Mouse (Mus musculus) heart, embryonic 15.5 days (tissue): ENCODE results near the gene Gas2l1. TPM values are rescaled to one million over a fixed set of nuclear protein-coding genes. Genes with fewer than 3 reads are reported as not detected.

Experiments used
- ATAC-seq: fragments of 200-750 bp; cut with Nextera tagmentation; replicated peaks from 2 replicates; pipeline ENCODE4 v1.8.0; 2017; ENCODE audit warnings: low read depth, moderate TSS enrichment; ENCODE audit not compliant: insufficient number of reproducible peaks, insufficient read depth, low FRiP score
- H3K27ac ChIP-seq: fragments of 300-500 bp; sonication (generic); 2 replicates; pipeline ENCODE4 v1.5.1; 2015; ENCODE audit warnings: mild to moderate bottlenecking, inconsistent platforms
- H3K27me3 ChIP-seq: fragments of 300-500 bp; sonication (generic); 2 replicates; pipeline ENCODE4 v1.6.1; 2015; ENCODE audit warnings: inconsistent platforms
- H3K36me3 ChIP-seq: fragments of 300-500 bp; sonication (generic); 2 replicates; pipeline ENCODE4 v1.6.1; 2015; ENCODE audit warnings: mild to moderate bottlenecking, inconsistent platforms
- H3K4me1 ChIP-seq: fragments of 300-500 bp; sonication (generic); replicated peaks from 2 replicates; pipeline ENCODE4 v1.6.1; 2015; ENCODE audit warnings: inconsistent platforms
- H3K4me2 ChIP-seq: fragments of 300-500 bp; sonication (generic); 2 replicates; pipeline ENCODE4 v1.6.1; 2015; ENCODE audit warnings: inconsistent platforms, mild to moderate bottlenecking, moderate library complexity
- H3K4me3 ChIP-seq: fragments of 300-500 bp; sonication (generic); 2 replicates; pipeline ENCODE4 v1.5.1; 2015; ENCODE audit warnings: mild to moderate bottlenecking, inconsistent platforms
- H3K9ac ChIP-seq: fragments of 300-500 bp; sonication (generic); 2 replicates; pipeline ENCODE4 v1.6.1; 2015; ENCODE audit warnings: mild to moderate bottlenecking, inconsistent platforms
- H3K9me3 ChIP-seq: fragments of 300-500 bp; sonication (generic); replicated peaks from 2 replicates; pipeline ENCODE4 v1.6.1; 2016; ENCODE audit warnings: inconsistent platforms
- WGBS: fragments of 180-500 bp; shearing (Covaris S2); methylation state at CpG from one replicate; pipeline ENCODE4 v1.1.7; 2015; ENCODE audit warnings: mixed read lengths; 5-methylcytosine and 5-hydroxymethylcytosine counted together
- polyA plus RNA-seq: library from polyadenylated mRNA; unstranded; fragments of >200 nt; fragmentation: Nextera tagmentation; extraction: Ambion mirVana; gene quantifications from 2 replicates; pipeline ENCODE4 v1.2.1, GENCODE M21; 2015

The Gas2l1 gene
- polyA plus RNA-seq, 1 experiment from 2014 or later: 19.4 TPM

DNA sequence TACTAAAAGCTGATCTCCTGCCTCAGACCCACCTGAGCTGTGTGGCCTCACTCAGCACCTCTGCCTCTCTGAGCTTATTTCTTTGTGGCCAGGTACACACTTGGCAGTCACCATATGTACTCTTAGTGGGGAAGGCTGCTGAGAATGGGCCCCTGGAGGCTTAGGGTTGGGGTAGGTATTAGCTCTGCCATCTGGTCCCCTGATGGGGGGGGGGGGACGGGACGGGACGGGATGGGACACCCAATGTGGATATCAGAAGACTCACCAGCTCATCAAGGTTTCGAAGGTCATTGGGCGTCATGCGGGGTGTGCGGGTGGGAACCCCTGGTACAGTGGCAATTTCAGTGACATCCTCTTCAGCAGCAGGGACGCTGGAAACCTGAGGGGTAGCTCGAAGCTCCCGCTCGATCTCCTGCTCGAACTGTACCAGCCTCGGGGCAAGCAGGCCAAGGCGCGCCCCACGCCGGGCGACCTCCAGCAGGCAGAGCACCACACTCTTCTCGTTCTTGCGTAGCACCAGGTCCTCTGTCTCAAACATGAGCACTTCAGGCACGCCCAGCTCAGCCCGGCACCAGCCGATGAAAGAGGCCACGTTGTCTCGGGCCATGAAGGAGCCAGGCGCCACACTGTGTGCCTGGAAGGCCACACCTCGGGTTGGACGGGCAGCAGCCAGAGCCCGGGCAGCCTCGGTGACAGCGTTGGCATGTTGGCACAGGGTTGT lies 1.4 kb downstream of the Gas2l1 start:
- Histone ChIP-seq H3K9ac (peak overlapping the region; percentile 74; the same call in 1 of the 2 replicates), H3K4me3 (peak overlapping the region; percentile 69), H3K4me2 (peak overlapping the region; percentile 95), H3K27ac (no peak overlapping the region), H3K4me1 (peaks cover 54% of the 10 kb centered on the region), H3K36me3 (peaks cover 11% of the 10 kb centered on the region), H3K27me3 (peaks cover 47% of the 10 kb centered on the region), H3K9me3 (no peaks in the 10 kb centered on the region)
- no peak for ATAC-seq
- 63% methylated on average over 31 of the region's 31 CpGs for WGBS

DNA sequence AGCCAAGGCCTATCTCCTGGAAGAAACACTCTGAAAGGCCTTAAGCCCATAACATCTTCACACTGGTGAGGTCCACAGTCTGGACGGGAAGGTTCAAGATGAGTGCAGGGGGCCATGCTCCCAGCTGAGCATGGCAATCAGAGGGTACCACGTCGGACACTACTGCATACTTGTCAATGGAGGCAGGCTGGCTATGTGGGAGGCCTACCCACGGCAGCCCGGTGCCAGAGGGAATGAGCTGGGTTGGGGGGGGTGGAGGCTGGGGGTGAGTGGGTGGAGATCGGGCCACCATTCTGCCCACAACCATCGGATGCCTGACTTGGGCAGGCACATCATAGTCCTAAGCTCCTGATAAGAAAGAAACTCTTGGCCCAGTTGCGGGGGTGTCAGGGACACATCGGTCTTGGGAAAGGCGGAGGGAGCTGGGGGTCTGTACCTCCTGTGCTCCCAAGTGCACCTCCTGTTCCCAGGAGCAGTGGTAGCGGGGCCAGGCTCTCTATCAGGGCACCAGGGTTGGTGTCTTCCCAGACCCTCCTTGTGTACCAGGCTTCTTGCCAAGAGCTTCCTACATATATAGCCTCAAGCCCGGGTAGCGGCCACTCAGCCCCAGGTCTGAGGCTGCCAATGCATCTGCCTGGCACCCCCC lies 2.1 kb downstream of the Gas2l1 start:
- H3K9me3 ChIP-seq: no peaks in the 10 kb centered on the region
- peaks cover 3% of the 10 kb centered on the region for H3K36me3 ChIP-seq
- 60% methylated on average over 13 of the region's 13 CpGs for WGBS
- H3K27me3 ChIP-seq: peaks cover 53% of the 10 kb centered on the region
- peaks cover 60% of the 10 kb centered on the region for H3K4me1 ChIP-seq
- ATAC-seq: no peak
- H3K27ac ChIP-seq: no peak overlapping the region
- H3K9ac ChIP-seq: no peak overlapping the region
- H3K4me3 ChIP-seq: 0 out of 2 replicates have a peak overlapping the region, but pooled peaks have one; percentile 45
- peak overlapping the region; percentile 95; the same call in 1 of the 2 replicates for H3K4me2 ChIP-seq

DNA sequence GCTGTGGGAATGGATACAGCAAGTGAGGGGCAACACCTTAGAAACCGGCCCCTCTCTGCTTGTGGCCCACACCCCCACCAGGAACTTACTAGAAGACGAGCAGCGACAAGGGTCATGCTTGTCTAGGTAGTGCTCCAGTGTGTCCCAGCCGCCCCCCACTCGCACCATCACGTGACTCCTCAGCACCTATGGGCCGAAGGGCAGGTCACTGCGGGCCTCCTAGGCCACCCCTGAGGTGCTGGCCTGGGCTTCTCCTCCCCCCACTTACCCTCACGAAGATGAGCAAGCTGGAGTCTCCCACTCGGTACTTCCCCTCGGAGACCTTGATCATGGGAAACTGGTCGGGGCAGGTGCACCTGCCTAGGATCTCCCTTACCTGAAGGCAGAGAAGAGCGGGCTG lies 2.8 kb downstream of the Gas2l1 start:
- 40% methylated on average over 13 of the region's 13 CpGs for WGBS
- no peaks in the 10 kb centered on the region for H3K36me3 ChIP-seq
- no peak overlapping the region for H3K27ac ChIP-seq
- H3K4me2 ChIP-seq: peak overlapping the region; percentile 83
- H3K9me3 ChIP-seq: no peaks in the 10 kb centered on the region
- H3K27me3 ChIP-seq: peaks cover 60% of the 10 kb centered on the region
- H3K9ac ChIP-seq: peak overlapping the region; percentile 32; the same call in 1 of the 2 replicates
- no peak for ATAC-seq
- peak overlapping the region; percentile 45 for H3K4me3 ChIP-seq
- H3K4me1 ChIP-seq: peaks cover 66% of the 10 kb centered on the region

DNA sequence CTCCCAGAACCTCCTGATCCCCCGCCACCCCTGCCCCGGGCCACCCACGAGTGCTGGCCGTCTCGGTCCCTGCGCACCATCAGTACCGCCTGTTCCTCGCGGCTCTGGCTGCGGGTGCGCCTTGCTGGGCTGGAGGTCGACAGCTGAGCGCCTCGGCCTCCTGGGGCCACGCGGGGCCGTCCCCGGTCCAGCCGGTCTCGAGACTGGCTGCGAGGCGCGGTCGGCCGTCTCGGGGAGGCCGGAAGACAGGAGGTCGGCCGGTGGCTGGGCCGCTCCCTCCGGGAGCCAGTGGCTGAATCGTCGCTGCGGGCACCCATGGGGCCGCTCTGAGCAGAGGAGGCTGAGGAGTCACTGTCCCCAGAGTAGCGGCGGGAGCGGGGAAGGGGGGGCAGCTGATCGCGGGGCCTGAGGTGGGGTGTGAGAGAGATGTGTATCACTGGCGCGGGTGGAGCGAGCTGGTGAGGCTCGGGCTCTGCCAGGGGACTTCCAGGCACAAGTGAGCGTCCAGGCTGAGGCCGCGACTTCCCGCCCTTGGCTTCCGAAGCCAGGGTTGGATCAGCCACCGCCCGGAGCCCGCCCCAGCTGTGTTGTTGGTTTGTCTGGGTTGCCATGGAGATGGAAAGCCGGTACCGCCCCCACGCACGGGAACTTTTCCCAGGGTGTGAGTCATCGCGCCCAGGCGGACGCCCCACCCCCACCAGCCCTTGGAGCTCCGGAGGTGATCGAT lies 3.6 kb downstream of the Gas2l1 start:
- Histone ChIP-seq H3K4me2 (peak overlapping the region; percentile 83), H3K4me3 (peak overlapping the region; percentile 45), H3K4me1 (peaks cover 66% of the 10 kb centered on the region), H3K27me3 (peaks cover 67% of the 10 kb centered on the region), H3K9me3 (no peaks in the 10 kb centered on the region), H3K27ac (no peak overlapping the region; the same call in 1 of the 2 replicates), H3K9ac (peak overlapping the region; percentile 32), H3K36me3 (no peaks in the 10 kb centered on the region)
- 3% methylated on average over 62 of the region's 62 CpGs for WGBS
- ATAC-seq: peak; percentile 40

DNA sequence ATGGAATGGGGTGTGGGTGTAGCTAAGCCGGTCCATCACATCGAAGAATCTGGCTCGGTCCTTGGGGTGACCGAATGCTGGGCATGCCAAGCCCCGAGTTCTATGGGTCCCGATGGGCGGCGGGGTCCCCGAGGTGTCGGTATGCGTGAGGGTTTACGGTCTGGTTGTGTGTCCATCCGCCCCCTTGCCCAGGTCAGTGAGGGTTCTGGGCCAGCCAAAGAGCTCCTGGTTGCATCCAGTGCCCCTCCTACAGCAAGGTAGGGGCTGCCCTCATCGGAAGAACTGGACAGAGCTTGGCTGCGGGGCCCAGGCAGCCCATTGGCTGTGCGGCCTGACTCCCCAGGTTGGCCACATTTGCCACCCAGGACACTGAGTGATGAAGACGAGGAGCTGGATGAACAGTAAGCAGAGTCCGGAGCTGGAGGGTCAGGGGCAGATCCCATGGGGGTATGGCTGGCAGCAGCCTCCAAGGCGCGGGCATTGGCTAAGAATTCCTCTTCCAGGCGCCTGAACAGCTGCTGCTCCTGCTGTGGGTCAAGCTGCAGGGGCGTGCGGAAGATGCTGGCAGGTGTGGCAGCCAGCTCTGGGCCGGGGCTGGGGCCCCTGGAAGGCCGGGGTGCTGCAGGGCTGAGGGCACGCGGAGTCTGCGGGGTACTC lies 4.2 kb downstream of the Gas2l1 start:
- peak overlapping the region; percentile 45 for H3K4me3 ChIP-seq
- H3K36me3 ChIP-seq: no peaks in the 10 kb centered on the region
- no peak overlapping the region for H3K27ac ChIP-seq
- peak overlapping the region; percentile 32; the same call in 1 of the 2 replicates for H3K9ac ChIP-seq
- H3K9me3 ChIP-seq: no peaks in the 10 kb centered on the region
- ATAC-seq: no peak
- H3K4me1 ChIP-seq: peaks cover 66% of the 10 kb centered on the region
- peaks cover 74% of the 10 kb centered on the region for H3K27me3 ChIP-seq
- peak overlapping the region; percentile 83 for H3K4me2 ChIP-seq
- WGBS: 61% methylated on average over 28 of the region's 28 CpGs

DNA sequence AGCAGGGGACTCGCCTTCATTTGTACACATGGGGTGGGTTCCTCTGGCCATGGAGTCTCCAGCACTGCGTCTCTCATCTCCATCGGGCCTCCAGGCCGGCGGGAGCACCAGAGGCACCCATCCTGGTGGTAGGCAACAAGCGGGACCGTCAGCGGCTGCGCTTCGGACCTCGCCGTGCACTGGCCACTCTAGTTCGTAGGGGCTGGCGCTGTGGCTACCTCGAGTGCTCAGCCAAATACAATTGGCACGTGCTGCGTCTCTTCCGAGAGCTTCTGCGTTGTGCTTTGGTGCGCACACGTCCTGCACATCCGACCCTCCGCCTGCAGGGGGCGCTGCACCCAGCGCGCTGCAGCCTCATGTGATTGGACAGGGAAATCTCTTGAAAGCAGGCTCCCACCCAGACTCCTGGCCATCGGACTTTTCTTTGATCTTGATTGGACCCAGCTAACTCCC lies 5.4 kb downstream of the Gas2l1 start:
- Histone ChIP-seq H3K27ac (no peak overlapping the region), H3K9ac (no peak overlapping the region), H3K4me3 (peak overlapping the region; percentile 0; the same call in 1 of the 2 replicates), H3K4me1 (peaks cover 63% of the 10 kb centered on the region), H3K9me3 (no peaks in the 10 kb centered on the region), H3K27me3 (peaks cover 80% of the 10 kb centered on the region), H3K4me2 (no peak overlapping the region; the same call in 1 of the 2 replicates), H3K36me3 (no peaks in the 10 kb centered on the region)
- WGBS: 11% methylated on average over 27 of the region's 27 CpGs
- ATAC-seq: no peak

DNA sequence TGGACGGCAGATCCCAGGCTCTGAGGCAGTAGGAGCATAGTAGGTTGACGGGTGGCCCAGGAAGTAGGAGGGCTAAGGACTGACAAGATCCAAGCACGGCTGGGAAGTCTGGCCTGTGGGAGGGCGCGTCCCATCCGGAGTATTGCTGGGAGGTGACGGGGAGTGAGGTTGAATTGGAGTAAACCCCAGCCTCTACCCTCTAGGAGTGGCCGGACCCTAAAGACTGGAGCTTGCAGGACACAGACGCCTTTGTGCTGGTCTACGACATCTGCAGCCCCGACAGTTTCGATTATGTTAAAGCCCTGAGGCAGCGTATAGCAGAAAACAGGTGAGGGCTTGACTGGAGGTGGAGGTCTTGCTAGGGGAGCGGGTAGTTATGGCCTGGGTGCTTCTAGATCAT lies 5.9 kb downstream of the Gas2l1 start:
- Histone ChIP-seq H3K4me3 (peak overlapping the region; percentile 0; the same call in 1 of the 2 replicates), H3K4me1 (peaks cover 58% of the 10 kb centered on the region), H3K27me3 (peaks cover 80% of the 10 kb centered on the region), H3K36me3 (no peaks in the 10 kb centered on the region), H3K27ac (no peak overlapping the region), H3K9me3 (no peaks in the 10 kb centered on the region), H3K9ac (no peak overlapping the region), H3K4me2 (no peak overlapping the region)
- ATAC-seq: no peak
- WGBS: 25% methylated on average over 14 of the region's 14 CpGs

DNA sequence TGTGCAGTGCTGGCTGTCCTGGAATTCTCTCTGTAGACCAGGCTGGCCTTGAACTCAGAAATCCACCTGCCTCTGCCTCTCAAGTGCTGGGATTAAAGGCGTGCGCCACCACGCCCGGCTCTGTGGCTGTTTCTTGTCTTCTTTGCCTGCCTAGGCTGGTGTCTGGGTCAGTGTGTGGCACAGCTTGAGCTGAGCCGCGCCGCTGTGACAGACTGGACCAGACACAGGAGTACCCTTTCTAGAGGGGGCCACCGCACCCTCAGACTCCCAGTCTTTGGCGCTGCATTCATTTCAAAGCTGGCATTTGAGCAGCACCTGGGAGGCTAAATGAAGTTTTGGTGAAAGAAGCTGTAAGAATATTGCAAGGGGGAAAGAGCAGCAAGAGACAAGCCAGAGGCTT lies 6.3 kb downstream of the Gas2l1 start:
- Histone ChIP-seq H3K27me3 (peaks cover 80% of the 10 kb centered on the region), H3K27ac (no peak overlapping the region), H3K36me3 (no peaks in the 10 kb centered on the region), H3K4me1 (peaks cover 54% of the 10 kb centered on the region), H3K9ac (no peak overlapping the region), H3K4me3 (peak overlapping the region; percentile 61; the same call in 1 of the 2 replicates), H3K9me3 (no peaks in the 10 kb centered on the region), H3K4me2 (no peak overlapping the region)
- ATAC-seq: no peak
- 30% methylated on average over 9 of the region's 9 CpGs for WGBS

DNA sequence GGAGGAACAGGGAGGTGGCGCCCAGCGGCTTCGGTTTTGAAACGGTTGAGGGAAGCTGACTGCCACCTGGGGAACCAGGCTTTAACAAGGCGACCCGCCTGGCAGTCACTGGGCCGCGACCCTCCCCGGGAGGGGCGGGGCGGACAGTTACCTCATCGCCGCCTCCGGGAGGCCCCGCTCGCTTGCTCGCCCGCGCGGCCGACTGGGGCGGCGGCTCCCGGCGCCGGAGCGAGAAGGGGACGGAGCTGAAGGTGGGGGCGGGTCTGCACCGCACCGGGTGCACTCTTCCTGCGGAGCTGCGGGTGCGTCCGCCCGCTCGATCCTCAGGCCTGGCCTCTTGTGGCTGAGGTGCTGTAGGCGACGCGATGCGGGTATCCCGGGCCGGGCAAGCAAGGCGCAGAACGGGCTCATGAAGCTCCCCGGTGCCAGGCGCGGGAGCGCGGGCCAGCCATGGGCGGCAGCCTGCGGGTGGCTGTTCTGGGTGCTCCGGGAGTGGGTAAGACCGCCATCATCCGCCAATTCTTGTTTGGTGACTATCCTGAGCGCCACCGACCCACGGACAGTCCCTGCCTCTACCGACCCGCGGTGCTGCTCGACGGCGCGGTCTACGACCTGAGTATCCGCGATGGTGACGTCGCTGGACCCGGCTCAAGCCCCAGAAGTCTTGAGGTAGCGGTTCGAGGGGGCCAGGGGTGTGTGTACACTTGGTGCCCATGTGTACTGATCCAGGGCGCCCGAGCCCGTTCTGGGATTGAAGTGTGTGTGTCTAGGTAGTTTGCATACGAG lies 7.1 kb downstream of the Gas2l1 start, which contains the start of gene Rasl10a:
Gene Rasl10a, plus strand, starts transcription at position 273 of the 786 bp plus-strand sequence.
- H3K4me2 ChIP-seq: peak within 1 kb of the TSS; percentile 97

DNA sequence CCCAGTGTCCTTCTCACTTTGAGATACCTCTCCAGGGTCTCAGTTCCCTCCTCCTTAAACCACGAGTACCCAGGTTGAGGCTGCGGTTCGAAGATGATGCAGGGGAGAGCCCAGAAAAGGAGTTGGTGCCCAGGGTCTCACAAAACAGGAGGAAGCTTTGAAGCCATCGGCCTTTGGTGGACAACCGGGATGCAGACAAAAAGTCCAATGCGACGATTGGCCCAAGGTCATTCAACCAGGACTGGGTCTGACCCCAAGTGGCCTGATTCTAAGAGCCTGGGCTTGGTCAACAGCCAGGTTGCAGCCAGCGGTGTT lies 7.6 kb downstream of the Gas2l1 start:
- Histone ChIP-seq H3K4me2 (peak overlapping the region; percentile 97), H3K4me1 (peaks cover 41% of the 10 kb centered on the region), H3K9me3 (no peaks in the 10 kb centered on the region), H3K27me3 (peaks cover 71% of the 10 kb centered on the region), H3K4me3 (peak overlapping the region; percentile 61), H3K9ac (peak overlapping the region; percentile 56; the same call in 1 of the 2 replicates), H3K27ac (no peak overlapping the region), H3K36me3 (no peaks in the 10 kb centered on the region)
- ATAC-seq: no peak
- 22% methylated on average over 8 of the region's 8 CpGs for WGBS

More for the DNA sequence above, 7.1 kb downstream of the Gas2l1 start, which contains the start of gene Rasl10a:
- H3K27me3 ChIP-seq: peaks cover 74% of the 10 kb centered on the region
- ATAC-seq: 0 out of 2 replicates have a peak, but pooled peaks have one; percentile 1
- H3K9ac ChIP-seq: peak within 1 kb of the TSS; percentile 56
- H3K27ac ChIP-seq: no peak within 1 kb of the TSS
- WGBS: 3% methylated on average over 77 of the region's 77 CpGs
- no peaks in the 10 kb centered on the region for H3K9me3 ChIP-seq
- H3K36me3 ChIP-seq: no peaks in the 10 kb centered on the region
- H3K4me3 ChIP-seq: peak within 1 kb of the TSS; percentile 61
- H3K4me1 ChIP-seq: peaks cover 46% of the 10 kb centered on the region
